Mouse (Mus musculus) embryonic facial prominence, embryonic 11.5 days (tissue): ENCODE data around the gene Strbp. TPM values are rescaled to one million over a fixed set of nuclear protein-coding genes. Genes with fewer than 3 reads are reported as not detected.

Source experiments
- ATAC-seq: fragments of 200-750 bp; cut with Nextera tagmentation; replicated peaks from 2 replicates; pipeline ENCODE4 v1.8.0; 2017; ENCODE audit warnings: low read depth; ENCODE audit not compliant: insufficient number of reproducible peaks, low FRiP score, low TSS enrichment
- DNase-seq: peaks from one replicate; pipeline ENCODE4 v3.0.0-alpha.2; 2015; ENCODE audit warnings: low spot score
- H3K27ac ChIP-seq: fragments of 300-500 bp; sonication (generic); replicated peaks from 2 replicates; pipeline ENCODE4 v1.5.1; 2014; ENCODE audit warnings: mild to moderate bottlenecking, low read depth, low read length, control low read depth
- H3K27me3 ChIP-seq: fragments of 300-500 bp; sonication (generic); 2 replicates; pipeline ENCODE4 v1.6.1; 2014; ENCODE audit warnings: mild to moderate bottlenecking, low read length, moderate library complexity, mixed read lengths; ENCODE audit not compliant: control insufficient read depth, insufficient read depth
- H3K36me3 ChIP-seq: fragments of 300-500 bp; sonication (generic); replicated peaks from 2 replicates; pipeline ENCODE4 v1.6.1; 2014; ENCODE audit warnings: low read depth, mild to moderate bottlenecking, low read length, moderate library complexity, mixed read lengths; ENCODE audit not compliant: control insufficient read depth, insufficient read depth
- H3K4me1 ChIP-seq: fragments of 300-500 bp; sonication (generic); 2 replicates; pipeline ENCODE4 v1.6.1; 2014; ENCODE audit warnings: low read length, mixed read lengths; ENCODE audit not compliant: control insufficient read depth, insufficient read depth
- H3K4me2 ChIP-seq: fragments of 300-500 bp; sonication (generic); 2 replicates; pipeline ENCODE4 v1.6.1; 2014; ENCODE audit warnings: low read depth, mild to moderate bottlenecking, control low read depth, low read length, moderate library complexity
- H3K4me3 ChIP-seq: fragments of 300-500 bp; sonication (generic); 2 replicates; pipeline ENCODE4 v1.5.1; 2014; ENCODE audit warnings: low read depth, low read length, control low read depth
- H3K9ac ChIP-seq: fragments of 300-500 bp; sonication (generic); replicated peaks from 2 replicates; pipeline ENCODE4 v1.6.1; 2014; ENCODE audit warnings: mild to moderate bottlenecking, control low read depth, low read length
- H3K9me3 ChIP-seq: fragments of 300-500 bp; sonication (generic); replicated peaks from 2 replicates; pipeline ENCODE4 v1.6.1; 2016; ENCODE audit warnings: mild to moderate bottlenecking, low read length, inconsistent platforms, mixed read lengths; ENCODE audit not compliant: control insufficient read depth
- WGBS: fragments of 180-500 bp; shearing (Covaris S2); extraction: QIAGEN DNeasy Blood & Tissue Kit; methylation state at CpG from one replicate; pipeline ENCODE4 v1.1.7; 2014; 5-methylcytosine and 5-hydroxymethylcytosine counted together
- polyA plus RNA-seq: library from polyadenylated mRNA; unstranded; fragments of >200 nt; fragmentation: Nextera tagmentation; extraction: Ambion mirVana; gene quantifications from 2 replicates; pipeline ENCODE4 v1.2.1, GENCODE M21; 2014

The Strbp gene
- polyA plus RNA-seq, 1 experiment from 2014 or later = 68.8 TPM

GRCm38 (mm10) chr2:37531639-37532038 lies 172.0 kb downstream of the Strbp start:
- H3K9ac ChIP-seq = no peak overlapping the region
- no peak overlapping the region for H3K4me3 ChIP-seq
- WGBS = 89% methylated on average over 3 of the region's 3 CpGs
- no peaks in the 10 kb centered on the region for H3K9me3 ChIP-seq
- DNase-seq (no peak), ATAC-seq (no peak)
- H3K27ac ChIP-seq = no peak overlapping the region
- H3K4me2 ChIP-seq = no peak overlapping the region
- no peaks in the 10 kb centered on the region for H3K36me3 ChIP-seq
- H3K27me3 ChIP-seq = no peaks in the 10 kb centered on the region
- H3K4me1 ChIP-seq = no peaks in the 10 kb centered on the region

GRCm38 (mm10) chr2:37530766-37531165 lies 172.9 kb downstream of the Strbp start:
- H3K9ac ChIP-seq = no peak overlapping the region
- no peak overlapping the region for H3K4me3 ChIP-seq
- no peaks in the 10 kb centered on the region for H3K9me3 ChIP-seq
- H3K27me3 ChIP-seq = no peaks in the 10 kb centered on the region
- WGBS = 88% methylated on average over 1 of the region's 1 CpGs
- H3K36me3 ChIP-seq = no peaks in the 10 kb centered on the region
- H3K4me1 ChIP-seq = no peaks in the 10 kb centered on the region
- H3K27ac ChIP-seq = no peak overlapping the region
- H3K4me2 ChIP-seq = no peak overlapping the region
- DNase-seq (no peak), ATAC-seq (no peak)

GRCm38 (mm10) chr2:37529397-37529796 lies 174.3 kb downstream of the Strbp start:
- Histone ChIP-seq H3K4me2 (no peak overlapping the region), H3K4me3 (no peak overlapping the region), H3K36me3 (no peaks in the 10 kb centered on the region), H3K27ac (no peak overlapping the region), H3K9me3 (no peaks in the 10 kb centered on the region), H3K27me3 (no peaks in the 10 kb centered on the region), H3K9ac (no peak overlapping the region), H3K4me1 (no peaks in the 10 kb centered on the region)
- ATAC-seq (no peak), DNase-seq (no peak)
- 93% methylated on average over 2 of the region's 2 CpGs for WGBS

GRCm38 (mm10) chr2:37527587-37527986 lies 176.1 kb downstream of the Strbp start:
- H3K9ac ChIP-seq = no peak overlapping the region
- no peak overlapping the region for H3K27ac ChIP-seq
- H3K4me2 ChIP-seq = no peak overlapping the region
- no peaks in the 10 kb centered on the region for H3K4me1 ChIP-seq
- H3K4me3 ChIP-seq = no peak overlapping the region
- H3K36me3 ChIP-seq = no peaks in the 10 kb centered on the region
- no peaks in the 10 kb centered on the region for H3K9me3 ChIP-seq
- H3K27me3 ChIP-seq = no peaks in the 10 kb centered on the region
- no peak for ATAC-seq
- DNase-seq = no peak

GRCm38 (mm10) chr2:37519286-37519640 lies 184.4 kb downstream of the Strbp start:
- WGBS = 100% methylated on average over 1 of the region's 1 CpGs
- H3K9me3 ChIP-seq = no peaks in the 10 kb centered on the region
- no peaks in the 10 kb centered on the region for H3K36me3 ChIP-seq
- H3K27ac ChIP-seq = no peak overlapping the region
- no peaks in the 10 kb centered on the region for H3K27me3 ChIP-seq
- no peaks in the 10 kb centered on the region for H3K4me1 ChIP-seq
- no peak overlapping the region for H3K9ac ChIP-seq
- DNase-seq (no peak), ATAC-seq (no peak)
- no peak overlapping the region for H3K4me3 ChIP-seq
- H3K4me2 ChIP-seq = no peak overlapping the region

- DNase-seq (no peak), ATAC-seq (no peak)
- Histone ChIP-seq H3K4me2 (no peak overlapping the region), H3K4me3 (no peak overlapping the region), H3K4me1 (no peaks in the 10 kb centered on the region), H3K27ac (no peak overlapping the region), H3K9ac (no peak overlapping the region), H3K36me3 (no peaks in the 10 kb centered on the region), H3K27me3 (no peaks in the 10 kb centered on the region), H3K9me3 (no peaks in the 10 kb centered on the region)
- 87% methylated on average over 4 of the region's 4 CpGs for WGBS
Observed at GRCm38 (mm10) chr2:37518561-37519285, 184.9 kb downstream of the Strbp start.

GRCm38 (mm10) chr2:37516922-37517462 lies 186.7 kb downstream of the Strbp start:
- DNase-seq (no peak), ATAC-seq (no peak; the same call in 1 of the 2 replicates)
- no peaks in the 10 kb centered on the region for H3K9me3 ChIP-seq
- no peak overlapping the region for H3K4me3 ChIP-seq
- H3K27ac ChIP-seq = no peak overlapping the region
- WGBS = 52% methylated on average over 4 of the region's 4 CpGs
- no peak overlapping the region for H3K4me2 ChIP-seq
- H3K4me1 ChIP-seq = no peaks in the 10 kb centered on the region
- no peaks in the 10 kb centered on the region for H3K36me3 ChIP-seq
- no peak overlapping the region for H3K9ac ChIP-seq
- H3K27me3 ChIP-seq = no peaks in the 10 kb centered on the region

- Histone ChIP-seq H3K9me3 (no peaks in the 10 kb centered on the region), H3K27ac (no peak within 1 kb of the TSS), H3K27me3 (no peaks in the 10 kb centered on the region), H3K4me3 (no peak within 1 kb of the TSS), H3K4me2 (0 out of 2 replicates have a peak within 1 kb of the TSS, but pooled peaks have one; percentile 17), H3K9ac (no peak within 1 kb of the TSS), H3K36me3 (no peaks in the 10 kb centered on the region), H3K4me1 (no peaks in the 10 kb centered on the region)
- 25% methylated on average over 11 of the region's 11 CpGs for WGBS
- 0 out of 2 replicates have a peak, but pooled peaks have one; percentile 48 for ATAC-seq
- peak; percentile 18 for DNase-seq
Observed at GRCm38 (mm10) chr2:37516030-37516710, 187.5 kb downstream of the Strbp start, which contains the start of gene Gpr21. Gene Gpr21 (plus strand): TSS chr2:37516332.
